Mouse (Mus musculus): ENCODE data around the gene Cd274. TPM values are rescaled to one million over a fixed set of nuclear protein-coding genes. Genes with fewer than 3 reads are reported as not detected.
A peak's percentile ranks its signal among the peaks of the same experiment; 100 is the strongest.

Cd274 gene
- polyA plus RNA-seq, 1 experiment from 2014 or later = 0.57 TPM

DNA sequence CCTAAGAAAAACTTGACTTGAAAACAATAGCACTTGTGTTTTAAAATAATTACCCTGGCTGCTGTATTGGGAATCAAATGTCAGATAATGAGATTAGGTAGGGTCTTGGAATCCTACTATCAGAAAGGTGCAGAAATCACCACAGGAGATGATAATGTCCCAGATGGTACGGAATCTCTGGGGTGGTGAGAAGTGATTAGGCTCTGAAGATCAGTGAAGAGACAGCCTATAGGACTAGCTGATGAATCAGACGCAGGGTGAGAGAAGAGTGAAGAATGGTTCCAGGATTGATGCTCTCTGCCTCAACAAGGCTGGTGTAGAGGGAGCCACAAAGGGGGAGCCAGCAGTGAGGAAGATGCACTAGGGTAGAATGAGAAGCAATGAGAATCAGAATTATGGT is 49.9 kb downstream of the Cd274 start:
- DNase-seq (ENCODE audit: low spot score) = no peak
- TF ChIP-seq CTCF (IDR thresholded peaks at IDR 0.05) (no peak), EP300 (IDR thresholded peaks at IDR 0.05) (no peak)
- Histone ChIP-seq H3K9ac (replicated peaks; ENCODE audit: low read depth) (no peak overlapping the region), H3K4me1 (ENCODE audit: insufficient read depth, low read depth, low read length) (peaks cover 3% of the 10 kb centered on the region; the same call in 1 of the 2 replicates), H3K4me3 (ENCODE audit: low read depth, low read length) (no peak overlapping the region), H3K4me2 (replicated peaks; ENCODE audit: low read depth, low read length) (no peak overlapping the region), H3K36me3 (ENCODE audit: insufficient read depth, low read length) (no peaks in the 10 kb centered on the region), H3K27ac (ENCODE audit: low read length) (no peak overlapping the region), H3K27me3 (replicated peaks; ENCODE audit: insufficient read depth, low read length) (no peaks in the 10 kb centered on the region), H3K9me3 (ENCODE audit: low read length) (no peaks in the 10 kb centered on the region)
- no peak for ATAC-seq
- 88% methylated on average over 2 of the region's 2 CpGs for WGBS

DNA sequence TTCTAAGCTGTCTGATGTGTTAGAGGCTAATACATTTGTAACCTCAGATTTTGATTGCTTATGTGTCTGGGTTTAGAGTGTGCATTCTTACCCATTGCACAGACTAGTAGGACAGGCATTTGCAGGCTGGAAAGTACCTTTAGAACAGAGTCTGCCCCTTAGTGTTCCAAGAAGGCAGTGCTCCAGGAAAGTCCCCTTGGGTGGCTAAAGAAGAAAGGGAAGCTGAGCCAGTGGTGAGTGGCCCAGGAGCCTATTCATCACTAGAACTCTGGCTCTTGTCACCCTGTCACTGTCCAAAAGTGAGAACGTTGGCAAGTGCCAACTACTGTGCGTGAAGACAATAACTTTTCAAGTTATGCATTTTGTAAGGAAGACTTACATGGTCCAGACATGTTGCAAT is 50.6 kb downstream of the Cd274 start:
- ATAC-seq (no peak), DNase-seq (ENCODE audit: low spot score) (no peak)
- no peak overlapping the region for H3K4me2 ChIP-seq (replicated peaks; ENCODE audit: low read depth, low read length)

DNA sequence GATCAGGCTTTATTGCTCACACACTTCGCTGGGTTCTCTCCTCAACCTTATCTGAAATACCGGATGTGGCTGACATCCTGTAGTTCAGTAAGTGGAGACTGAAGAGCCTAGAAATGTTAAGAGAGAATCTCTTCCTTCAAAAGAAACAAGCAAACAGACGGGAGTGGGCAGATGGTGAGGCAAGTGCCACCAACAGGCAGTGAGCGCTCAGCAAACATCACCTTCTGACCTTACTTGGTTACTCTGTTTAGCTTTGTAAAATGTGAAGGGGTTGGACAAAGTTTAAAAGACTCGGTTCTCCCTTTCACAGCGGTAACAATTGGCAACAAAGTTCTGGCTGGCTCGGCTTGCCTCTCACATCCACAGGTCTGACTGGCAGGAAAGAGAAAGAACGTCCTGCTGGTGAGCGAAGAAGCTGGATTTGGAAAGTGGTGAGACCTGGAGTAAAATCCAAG is 51.4 kb downstream of the Cd274 start:
- ATAC-seq (peak; percentile 21; the same call in 1 of the 2 replicates), DNase-seq (ENCODE audit: low spot score) (peak; percentile 44)
- Histone ChIP-seq H3K4me2 (replicated peaks; ENCODE audit: low read depth, low read length) (no peak overlapping the region; the same call in 1 of the 2 replicates), H3K9ac (replicated peaks; ENCODE audit: low read depth) (no peak overlapping the region), H3K4me3 (ENCODE audit: low read depth, low read length) (no peak overlapping the region), H3K36me3 (ENCODE audit: insufficient read depth, low read length) (no peaks in the 10 kb centered on the region), H3K9me3 (ENCODE audit: low read length) (no peaks in the 10 kb centered on the region), H3K27me3 (replicated peaks; ENCODE audit: insufficient read depth, low read length) (no peaks in the 10 kb centered on the region), H3K27ac (ENCODE audit: low read length) (no peak overlapping the region), H3K4me1 (ENCODE audit: insufficient read depth, low read depth, low read length) (peaks cover 3% of the 10 kb centered on the region; the same call in 1 of the 2 replicates)
- WGBS = 3% methylated on average over 9 of the region's 9 CpGs
- TF ChIP-seq CTCF (IDR thresholded peaks at IDR 0.05) (no peak; the same call in 1 of the 2 replicates), EP300 (IDR thresholded peaks at IDR 0.05) (no peak)

More for the DNA sequence above, 50.6 kb downstream of the Cd274 start:
- no peaks in the 10 kb centered on the region for H3K36me3 ChIP-seq (ENCODE audit: insufficient read depth, low read length)
- H3K4me3 ChIP-seq (ENCODE audit: low read depth, low read length) = no peak overlapping the region
- H3K9ac ChIP-seq (replicated peaks; ENCODE audit: low read depth) = no peak overlapping the region
- no peak overlapping the region for H3K27ac ChIP-seq (ENCODE audit: low read length)
- 32% methylated on average over 2 of the region's 2 CpGs for WGBS
- no peaks in the 10 kb centered on the region for H3K9me3 ChIP-seq (ENCODE audit: low read length)
- peaks cover 3% of the 10 kb centered on the region; the same call in 1 of the 2 replicates for H3K4me1 ChIP-seq (ENCODE audit: insufficient read depth, low read depth, low read length)
- no peak for TF ChIP-seq EP300 (IDR thresholded peaks at IDR 0.05)
- TF ChIP-seq CTCF (IDR thresholded peaks at IDR 0.05) = no peak
- no peaks in the 10 kb centered on the region for H3K27me3 ChIP-seq (replicated peaks; ENCODE audit: insufficient read depth, low read length)

DNA sequence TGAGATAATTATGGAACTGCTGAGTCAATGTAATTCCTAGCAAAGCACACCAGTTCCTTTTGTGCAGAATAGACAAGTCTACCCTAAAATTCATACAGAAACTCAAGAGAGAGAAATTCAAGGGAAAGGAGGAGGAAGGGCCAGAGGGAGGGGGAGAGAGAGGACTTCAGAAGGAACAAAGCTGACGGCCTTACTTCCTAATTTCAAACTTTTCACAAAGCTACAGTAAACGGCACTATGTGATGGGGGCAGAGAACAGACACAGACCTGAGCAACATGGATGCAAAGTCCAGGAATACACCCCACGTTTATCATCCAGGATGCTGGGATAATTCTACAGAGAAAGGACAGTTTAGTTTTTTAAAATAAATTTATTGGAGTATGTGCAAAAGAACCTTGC is 52.3 kb downstream of the Cd274 start:
- no peak for ATAC-seq
- no peaks in the 10 kb centered on the region for H3K9me3 ChIP-seq (ENCODE audit: low read length)
- H3K4me3 ChIP-seq (ENCODE audit: low read depth, low read length) = no peak overlapping the region
- no peak overlapping the region for H3K27ac ChIP-seq (ENCODE audit: low read length)
- no peaks in the 10 kb centered on the region for H3K36me3 ChIP-seq (ENCODE audit: insufficient read depth, low read length)
- DNase-seq (ENCODE audit: low spot score) = no peak
- peaks cover 3% of the 10 kb centered on the region; the same call in 1 of the 2 replicates for H3K4me1 ChIP-seq (ENCODE audit: insufficient read depth, low read depth, low read length)
- H3K4me2 ChIP-seq (replicated peaks; ENCODE audit: low read depth, low read length) = no peak overlapping the region
- no peak for TF ChIP-seq EP300 (IDR thresholded peaks at IDR 0.05)
- TF ChIP-seq CTCF (IDR thresholded peaks at IDR 0.05) = no peak
- H3K9ac ChIP-seq (replicated peaks; ENCODE audit: low read depth) = no peak overlapping the region
- no peaks in the 10 kb centered on the region for H3K27me3 ChIP-seq (replicated peaks; ENCODE audit: insufficient read depth, low read length)
- 50% methylated on average over 3 of the region's 3 CpGs for WGBS

DNA sequence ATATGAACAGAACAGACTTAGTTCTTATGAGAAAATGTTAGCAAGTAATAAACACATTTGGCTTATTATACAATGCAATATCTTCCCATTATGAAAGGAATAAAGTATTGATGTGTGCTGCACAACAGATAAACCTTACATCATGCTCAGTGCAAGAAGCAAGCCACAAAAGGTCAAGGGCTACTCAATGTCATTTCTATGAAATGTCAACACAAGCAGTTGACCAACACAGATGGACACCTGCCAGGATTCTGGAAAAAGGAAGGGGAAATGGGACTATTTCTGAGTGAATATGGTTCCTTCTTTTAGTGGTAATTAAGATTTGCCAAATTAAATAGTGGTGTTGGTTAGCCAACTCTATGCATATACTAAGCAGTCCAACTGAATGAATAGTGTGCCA is 52.7 kb downstream of the Cd274 start:
- DNase-seq (ENCODE audit: low spot score) = no peak
- no peaks in the 10 kb centered on the region for H3K9me3 ChIP-seq (ENCODE audit: low read length)
- no peak overlapping the region for H3K27ac ChIP-seq (ENCODE audit: low read length)
- H3K36me3 ChIP-seq (ENCODE audit: insufficient read depth, low read length) = no peaks in the 10 kb centered on the region
- peaks cover 3% of the 10 kb centered on the region; the same call in 1 of the 2 replicates for H3K4me1 ChIP-seq (ENCODE audit: insufficient read depth, low read depth, low read length)
- H3K4me2 ChIP-seq (replicated peaks; ENCODE audit: low read depth, low read length) = no peak overlapping the region
- H3K9ac ChIP-seq (replicated peaks; ENCODE audit: low read depth) = no peak overlapping the region
- no peaks in the 10 kb centered on the region for H3K27me3 ChIP-seq (replicated peaks; ENCODE audit: insufficient read depth, low read length)
- H3K4me3 ChIP-seq (ENCODE audit: low read depth, low read length) = no peak overlapping the region
- ATAC-seq = no peak; the same call in 1 of the 2 replicates
- TF ChIP-seq CTCF (IDR thresholded peaks at IDR 0.05) (no peak), EP300 (IDR thresholded peaks at IDR 0.05) (no peak)

DNA sequence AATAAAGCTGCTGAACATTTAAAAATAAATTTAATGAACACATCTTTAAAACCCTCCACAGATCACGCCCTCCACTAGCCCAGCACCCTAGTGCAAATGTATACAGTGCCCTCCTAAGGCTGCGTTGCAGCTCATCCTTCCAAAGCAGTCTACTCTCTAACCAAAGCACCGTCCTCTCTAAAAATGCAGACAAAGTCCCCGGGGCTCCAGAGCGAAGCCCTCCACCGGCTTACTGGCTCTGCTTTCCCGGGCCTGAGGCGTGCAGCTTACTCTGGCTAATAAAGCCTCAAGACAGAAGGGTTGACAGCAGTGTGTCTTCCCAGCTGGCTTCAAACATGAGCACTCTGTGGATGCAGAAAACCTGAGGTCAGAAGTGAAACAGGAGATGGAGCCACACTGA is 53.1 kb downstream of the Cd274 start:
- H3K9ac ChIP-seq (replicated peaks; ENCODE audit: low read depth) = no peak overlapping the region
- DNase-seq (ENCODE audit: low spot score) (no peak), ATAC-seq (no peak)
- no peak overlapping the region for H3K27ac ChIP-seq (ENCODE audit: low read length)
- no peaks in the 10 kb centered on the region for H3K9me3 ChIP-seq (ENCODE audit: low read length)
- WGBS = 84% methylated on average over 8 of the region's 8 CpGs
- TF ChIP-seq CTCF (IDR thresholded peaks at IDR 0.05) (no peak), EP300 (IDR thresholded peaks at IDR 0.05) (no peak)
- H3K27me3 ChIP-seq (replicated peaks; ENCODE audit: insufficient read depth, low read length) = no peaks in the 10 kb centered on the region
- H3K4me3 ChIP-seq (ENCODE audit: low read depth, low read length) = no peak overlapping the region
- no peak overlapping the region for H3K4me2 ChIP-seq (replicated peaks; ENCODE audit: low read depth, low read length)
- H3K36me3 ChIP-seq (ENCODE audit: insufficient read depth, low read length) = no peaks in the 10 kb centered on the region
- H3K4me1 ChIP-seq (ENCODE audit: insufficient read depth, low read depth, low read length) = peaks cover 3% of the 10 kb centered on the region; the same call in 1 of the 2 replicates

Measured in lung, postnatal 0 days (tissue).